Mouse (Mus musculus) heart, adult 11 months (tissue): Measurements from ENCODE around the gene Cdc25a.

Experiments
- DNase-seq: peaks from one replicate; pipeline ENCODE4 v3.0.0; 2022

The Cdc25a gene

DNA sequence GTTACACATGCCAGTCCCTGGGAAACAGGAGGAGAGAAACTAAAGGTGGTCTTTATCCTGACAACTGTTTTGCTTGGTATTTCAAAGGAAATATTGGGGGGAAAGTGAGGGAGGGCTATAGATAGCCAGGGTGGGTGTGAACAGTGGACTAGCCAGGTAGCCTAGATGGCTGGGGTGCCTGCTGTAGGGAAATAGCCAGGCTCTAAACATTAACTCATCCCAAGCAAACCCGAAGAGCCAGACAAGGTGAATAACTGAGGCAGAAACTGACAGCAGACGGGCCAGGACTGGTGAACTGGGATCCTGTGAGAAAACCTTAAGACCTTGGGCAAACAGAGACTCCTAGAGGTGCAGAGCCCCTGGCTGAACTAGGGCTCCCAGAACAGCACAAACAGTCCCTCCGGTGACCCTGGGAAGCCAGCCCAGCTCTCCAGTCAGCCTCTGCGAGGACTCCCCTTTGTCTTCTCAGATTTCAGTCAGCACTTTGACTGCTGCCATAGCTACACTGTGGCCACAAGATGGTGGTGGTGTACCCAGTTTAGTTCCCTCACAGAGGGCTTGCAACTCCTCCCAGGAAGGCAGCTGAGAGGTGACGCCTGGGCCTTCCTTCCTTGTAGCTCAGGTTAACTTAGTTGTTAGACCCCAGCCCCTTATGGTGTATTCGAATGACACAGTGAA, 19.2 kb downstream of the Cdc25a start:
- peak; percentile 97 for DNase-seq

DNA sequence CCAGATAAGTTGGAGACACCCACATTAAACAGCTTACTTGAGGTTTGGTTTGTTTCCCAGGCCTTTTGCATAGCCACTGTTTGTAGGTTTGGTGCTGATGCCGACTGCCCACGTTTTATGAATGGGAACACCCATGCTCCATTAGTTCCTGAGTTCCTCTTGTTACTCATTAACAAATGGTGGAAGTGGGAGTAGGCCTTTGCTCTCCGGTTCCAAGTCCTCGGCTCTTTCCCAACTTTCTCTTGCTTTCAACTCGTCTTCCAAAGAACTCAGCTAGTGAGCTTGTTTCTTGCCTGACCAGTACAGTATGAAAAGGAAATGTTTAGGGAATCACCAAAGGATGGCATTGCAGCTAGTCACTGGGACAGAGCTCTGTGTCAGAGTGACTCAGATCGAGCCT, 20.2 kb downstream of the Cdc25a start:
- peak; percentile 96 for DNase-seq

DNA sequence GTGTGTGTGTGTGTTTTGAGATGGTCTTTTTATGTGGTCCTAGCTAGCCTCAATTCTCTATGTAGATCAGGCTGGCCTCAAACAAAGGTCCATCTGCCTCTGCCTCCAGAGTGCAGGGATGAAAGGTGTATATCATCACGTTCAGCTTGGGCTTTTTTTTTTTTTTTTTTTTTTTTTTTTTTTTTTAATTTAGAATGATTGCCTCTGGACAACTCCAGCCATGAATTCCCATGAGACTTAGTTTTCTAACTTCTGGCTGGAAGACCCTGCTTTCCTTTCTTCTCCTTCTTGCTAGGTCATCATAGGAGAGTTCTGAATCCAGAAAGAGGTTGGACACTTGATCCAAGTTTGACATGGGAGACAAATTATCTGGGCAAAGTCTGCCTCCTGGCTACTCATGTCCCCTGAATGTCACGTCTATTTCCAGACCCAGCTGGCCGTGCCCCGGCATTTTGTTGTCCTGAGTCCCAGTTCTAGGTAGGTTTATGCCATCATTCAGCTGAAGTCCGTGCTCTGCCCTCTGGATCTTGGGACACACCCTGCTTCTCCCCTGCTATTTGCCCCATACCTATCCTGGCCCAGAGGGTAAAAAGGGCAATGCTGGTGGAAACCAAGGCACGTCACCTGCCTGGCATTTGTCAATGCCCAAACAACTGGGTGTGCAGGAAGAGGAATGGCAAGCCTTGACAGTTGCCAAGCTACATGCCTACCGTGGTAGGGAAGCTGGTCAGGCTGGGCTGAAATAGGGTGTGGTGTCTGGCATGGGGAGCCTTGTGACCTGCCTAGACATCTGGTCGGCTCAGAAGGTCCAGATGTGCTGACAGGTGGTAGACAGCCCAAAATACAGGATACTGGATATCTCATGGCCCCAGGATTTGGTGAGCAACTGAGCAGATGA, 21.1 kb downstream of the Cdc25a start:
- peak; percentile 96 for DNase-seq

DNA sequence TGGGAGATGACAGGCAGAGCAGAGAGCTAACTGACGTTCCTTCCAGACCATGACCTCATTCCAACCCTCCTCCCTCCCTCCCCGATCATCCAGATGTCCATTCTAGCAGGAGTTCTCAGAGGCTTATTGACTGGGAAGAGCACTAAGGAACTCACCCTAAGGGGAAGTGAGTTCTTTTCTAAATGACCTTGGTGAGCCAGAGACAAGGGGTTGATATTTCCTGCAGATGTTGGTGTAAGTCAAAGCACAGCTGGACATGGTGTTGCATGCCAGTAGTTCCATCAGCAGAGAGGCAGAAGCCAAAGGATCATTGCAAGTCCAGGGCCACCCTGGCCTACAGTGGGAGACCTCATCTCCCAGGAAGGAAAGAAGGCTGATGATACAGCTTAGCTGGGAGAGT, 22.6 kb downstream of the Cdc25a start:
- peak; percentile 97 for DNase-seq

DNA sequence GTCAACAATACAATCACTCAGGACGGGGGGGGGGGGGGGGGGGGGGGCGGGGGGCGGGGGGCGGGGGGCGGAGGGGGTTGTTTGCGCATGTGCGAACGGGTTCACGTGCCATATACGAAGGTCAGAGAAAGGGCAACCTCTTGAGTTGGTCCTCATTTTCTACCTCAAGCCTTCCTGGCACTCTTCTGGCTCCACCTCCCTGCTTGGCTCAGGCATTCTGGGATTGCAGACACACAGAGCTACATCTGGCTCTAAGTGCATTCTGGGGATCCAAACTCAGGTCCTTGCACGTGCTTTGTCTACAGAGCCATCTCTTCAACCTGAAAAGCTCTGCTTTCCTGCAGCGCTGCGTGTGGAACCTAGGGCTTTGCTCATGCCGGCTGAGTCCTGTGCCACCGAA, 24.0 kb downstream of the Cdc25a start:
- no peak for DNase-seq

DNA sequence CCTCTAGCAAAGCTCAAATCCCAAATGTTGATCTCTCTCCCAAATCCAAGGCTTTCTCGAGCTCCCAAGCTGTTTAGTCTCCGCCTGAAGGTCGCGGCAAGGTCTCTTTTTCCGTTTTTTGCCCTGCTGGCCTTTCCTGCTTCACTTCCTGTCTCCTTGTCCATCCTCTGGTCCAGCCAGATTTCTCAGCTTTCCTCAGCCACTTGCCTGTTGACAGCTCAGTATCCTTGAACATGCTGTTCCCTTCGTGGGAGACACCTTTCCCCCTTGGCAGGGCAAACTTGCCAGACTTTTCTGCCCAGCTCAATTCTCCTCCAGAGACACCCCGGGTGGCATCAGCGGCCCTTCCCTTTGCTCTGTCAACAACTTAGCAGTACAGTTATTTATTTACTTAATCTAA, 24.4 kb downstream of the Cdc25a start:
- DNase-seq, result peak; percentile 96

DNA sequence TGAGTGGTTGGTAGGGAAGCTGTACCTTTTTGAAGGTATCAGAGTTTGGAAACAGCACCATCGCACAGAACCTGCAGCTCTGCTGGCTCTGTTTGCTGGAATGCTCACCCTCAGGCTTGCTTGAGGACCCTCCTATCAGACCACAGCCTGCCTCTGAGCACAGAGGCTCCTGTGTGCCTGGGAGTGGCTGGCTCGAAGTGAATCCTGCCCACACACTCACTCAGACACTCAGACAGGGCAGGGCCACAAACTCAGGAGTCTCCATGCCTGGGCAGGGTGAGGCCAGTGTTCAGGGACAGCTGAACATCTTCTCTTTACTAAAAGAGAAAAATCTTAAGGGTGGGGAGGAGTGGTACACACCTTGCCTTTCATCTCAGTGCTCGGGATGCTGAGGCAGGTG, 25.2 kb downstream of the Cdc25a start:
- no peak for DNase-seq

DNA sequence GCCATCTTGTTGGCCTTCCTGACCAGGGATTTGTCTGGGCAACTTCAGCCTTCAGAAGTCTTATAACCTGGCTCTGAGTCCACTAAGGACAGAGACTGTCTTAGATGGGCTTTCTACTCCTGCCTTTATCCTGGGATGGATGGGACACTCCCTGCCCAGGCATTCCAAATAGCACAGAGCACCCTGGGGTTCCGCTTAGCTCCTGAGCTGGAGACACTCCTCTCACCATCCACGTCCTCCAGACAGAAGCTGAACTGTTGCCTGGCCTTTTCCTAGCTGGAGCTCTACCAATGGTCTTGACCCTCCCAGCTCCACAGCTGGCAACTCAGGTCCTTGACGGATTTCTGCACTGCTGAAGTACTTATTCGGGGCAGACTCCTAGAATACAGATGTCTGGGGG, 26.9 kb downstream of the Cdc25a start:
- DNase-seq, result peak; percentile 89

DNA sequence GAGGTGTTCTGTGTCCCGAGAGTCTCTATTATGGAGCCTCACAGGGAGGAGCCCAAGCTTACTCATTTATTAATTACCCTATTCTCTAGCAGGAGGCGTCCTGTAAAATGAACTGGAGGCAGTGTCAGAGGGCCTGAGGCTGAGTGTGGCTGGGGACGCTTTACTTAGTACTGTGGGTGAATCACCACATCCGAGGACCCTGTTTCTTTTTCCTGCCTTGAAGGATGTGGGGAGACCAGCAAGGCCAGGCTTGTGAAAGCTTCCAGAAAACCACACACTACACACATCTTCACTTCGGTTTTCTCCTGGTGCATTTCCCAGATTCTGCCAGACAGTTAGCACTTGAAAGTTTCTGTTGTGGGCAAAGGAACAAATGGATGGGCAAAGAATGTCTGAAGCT, 27.4 kb downstream of the Cdc25a start:
- DNase-seq, result no peak

DNA sequence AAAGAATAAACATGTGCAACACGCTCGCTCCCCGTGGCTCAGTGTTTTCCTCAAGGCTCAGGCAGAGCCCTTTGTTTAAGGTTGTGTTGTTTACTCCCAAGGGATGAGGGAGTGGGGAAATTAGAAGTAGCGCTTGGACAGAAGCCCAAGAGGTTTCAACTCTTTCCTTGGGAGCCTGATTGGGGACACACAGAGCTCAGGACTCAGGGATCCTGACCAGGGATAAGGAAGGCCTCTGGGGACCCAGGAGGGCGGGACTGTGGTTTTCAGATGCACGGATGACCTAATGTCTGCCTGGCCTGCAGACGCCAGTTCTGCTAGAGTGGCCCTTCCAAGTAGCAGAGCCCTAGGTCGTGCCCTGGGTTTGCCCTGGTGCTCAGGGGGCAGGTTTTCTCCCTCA, 31.9 kb downstream of the Cdc25a start:
- DNase-seq, result peak; percentile 99

DNA sequence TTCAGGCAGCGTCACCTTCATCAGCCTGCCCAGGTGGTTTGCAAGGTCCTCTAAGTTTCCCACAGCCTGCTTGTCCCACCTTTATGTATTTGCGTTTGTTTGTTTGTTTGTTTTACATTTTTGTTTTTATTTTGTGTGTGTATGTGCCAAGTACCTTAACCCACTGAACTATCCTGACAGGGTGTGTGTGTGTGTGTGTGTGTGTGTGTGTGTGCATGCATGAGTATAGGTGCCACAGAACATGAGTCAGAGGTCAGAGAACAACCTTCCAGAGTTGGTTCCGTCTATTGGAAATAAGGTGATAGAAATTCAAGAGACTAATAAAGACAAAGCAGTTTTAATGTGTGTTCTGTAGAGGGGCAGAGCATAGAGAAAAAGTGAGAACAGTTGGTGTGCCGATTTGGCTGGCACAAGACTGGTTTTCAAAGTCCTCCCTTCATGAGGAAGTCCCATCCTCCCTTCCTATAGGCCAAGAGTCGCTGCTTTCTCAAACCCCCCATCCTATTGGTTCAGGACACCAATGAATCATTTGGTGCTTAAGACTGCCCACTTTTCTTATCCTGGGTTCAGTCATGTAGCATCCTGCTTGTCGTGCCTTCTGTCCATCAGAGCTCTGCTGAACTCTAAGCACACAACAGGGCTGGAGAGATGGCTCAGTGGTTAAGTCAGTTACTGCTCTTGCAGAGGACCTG, 32.5 kb downstream of the Cdc25a start:
- DNase-seq, result no peak

DNA sequence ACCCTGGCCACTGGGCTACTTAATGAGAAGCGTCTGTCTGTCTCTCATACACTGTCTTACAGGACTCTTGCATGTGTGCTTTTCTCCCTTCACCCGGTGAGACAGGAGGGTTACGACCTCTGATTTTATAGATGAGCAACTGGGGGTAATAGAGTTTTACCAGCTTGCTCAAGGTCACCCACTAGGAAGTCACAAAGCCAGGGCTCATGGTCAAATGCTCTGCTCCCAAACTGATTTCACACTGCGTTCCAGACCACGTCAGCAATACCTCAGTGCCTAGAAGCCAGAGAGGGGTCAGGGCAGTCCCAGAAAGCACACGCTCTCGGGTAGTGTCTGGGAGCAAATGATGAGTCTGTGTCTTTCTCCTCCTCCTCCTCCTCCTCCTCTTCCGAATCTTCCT, 33.7 kb downstream of the Cdc25a start:
- no peak for DNase-seq

DNA sequence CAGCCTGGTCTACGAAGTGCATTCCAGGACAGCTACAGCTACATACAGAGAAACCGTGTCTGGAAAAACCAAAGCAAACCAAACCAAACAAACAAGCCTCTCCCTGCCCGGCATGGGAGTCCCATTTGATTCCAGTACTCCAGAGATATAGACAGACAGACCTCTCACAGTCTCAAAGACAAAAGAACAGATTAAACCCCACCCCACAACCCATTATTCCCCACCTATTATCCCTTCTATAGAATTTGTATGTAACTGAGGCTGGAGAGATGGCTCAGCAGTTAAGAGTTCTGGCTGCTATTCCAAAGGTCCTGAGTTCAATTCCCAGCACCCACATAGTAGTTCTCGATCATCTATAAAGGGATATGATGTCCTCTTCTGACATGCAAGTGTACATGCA, 34.5 kb downstream of the Cdc25a start:
- no peak for DNase-seq

DNA sequence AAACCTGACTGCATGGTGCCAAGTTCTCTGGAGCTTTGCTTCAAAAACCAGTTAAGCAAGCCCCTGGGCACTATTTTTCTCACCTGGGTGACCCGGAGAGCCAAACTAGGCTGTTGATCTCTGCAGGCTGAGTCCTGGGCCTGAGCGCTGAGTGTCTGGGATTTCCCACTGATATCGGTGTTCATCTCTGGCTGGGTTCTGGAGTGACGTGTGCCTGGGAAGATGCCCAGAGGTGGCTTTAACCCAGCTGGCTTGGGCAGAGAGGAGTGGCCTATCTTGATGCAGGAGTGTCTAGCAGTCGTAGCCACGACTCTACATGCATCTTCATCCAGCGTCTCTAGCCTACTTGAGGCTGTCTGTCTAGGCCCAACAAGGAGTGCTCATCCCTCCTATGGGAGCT, 36.4 kb downstream of the Cdc25a start:
- peak; percentile 92 for DNase-seq

DNA sequence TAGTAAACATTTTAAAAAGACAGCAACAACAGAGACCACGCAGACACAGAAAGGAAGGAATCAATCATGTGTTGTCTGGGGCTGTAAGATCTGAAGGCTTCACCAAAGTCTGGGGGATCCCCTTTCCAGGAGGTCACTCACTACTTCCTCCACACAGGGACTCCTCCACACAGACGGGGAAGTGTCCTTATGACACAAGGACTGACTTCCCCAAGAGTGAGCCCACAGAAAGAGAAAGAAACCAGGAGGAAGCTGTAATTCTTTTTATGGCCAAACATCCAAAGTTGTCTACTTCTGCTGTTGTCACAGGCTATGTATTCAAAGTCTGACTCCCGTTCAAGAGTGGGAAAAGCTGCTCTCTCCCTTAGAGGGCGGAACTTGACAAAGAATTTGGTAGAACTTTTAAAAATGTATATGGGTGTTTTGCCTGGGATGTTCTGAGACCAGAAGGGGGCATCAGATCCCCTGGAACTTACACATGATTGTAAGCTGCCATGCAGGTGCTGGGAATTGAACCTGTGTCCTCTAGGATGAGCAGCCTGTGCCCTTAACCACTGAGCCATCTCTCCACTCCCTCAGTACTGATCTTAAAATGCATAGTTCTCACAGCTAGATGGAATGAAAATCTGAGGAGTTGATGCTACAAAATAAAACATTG, 39.0 kb downstream of the Cdc25a start:
- DNase-seq, result peak; percentile 96

DNA sequence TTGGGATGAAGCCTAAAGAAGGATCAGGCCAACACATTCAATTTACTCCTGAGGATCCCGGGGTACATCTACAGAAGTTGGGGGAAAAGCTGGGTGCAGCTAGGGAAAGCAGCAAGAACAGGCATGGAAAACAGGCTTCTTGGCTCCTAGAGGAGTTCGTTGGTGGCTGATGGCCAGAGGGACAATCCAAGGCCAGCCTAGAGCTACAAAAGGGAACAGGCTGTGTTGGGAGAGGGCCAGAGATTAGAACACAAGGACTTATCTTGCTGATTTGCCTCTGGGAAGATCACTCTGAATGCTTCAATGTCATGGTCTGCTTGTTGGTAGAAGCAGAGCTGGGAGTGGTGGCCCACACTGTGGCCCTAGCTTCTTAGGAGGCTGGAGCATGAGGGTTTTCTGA, 42.6 kb downstream of the Cdc25a start:
- DNase-seq, result peak; percentile 94

DNA sequence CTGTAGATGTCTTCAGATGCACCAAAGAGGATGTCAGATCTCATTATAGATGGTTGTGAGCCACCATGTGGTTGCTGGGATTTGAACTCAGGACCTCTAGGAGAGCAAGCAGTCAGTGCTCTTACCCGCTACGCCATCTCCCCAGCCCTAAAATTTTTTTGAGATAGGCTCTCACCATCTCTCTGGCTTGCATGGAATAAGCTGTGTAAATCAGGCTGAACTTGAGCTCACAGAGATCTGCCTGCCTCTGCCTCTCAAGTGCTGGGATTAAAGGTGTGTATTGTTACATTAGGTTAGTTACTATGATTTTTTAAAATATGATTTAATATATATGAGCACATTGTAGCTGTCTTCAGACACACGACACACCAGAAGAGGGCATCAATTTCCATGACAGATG, 53.8 kb downstream of the Cdc25a start:
- peak; percentile 60 for DNase-seq

DNA sequence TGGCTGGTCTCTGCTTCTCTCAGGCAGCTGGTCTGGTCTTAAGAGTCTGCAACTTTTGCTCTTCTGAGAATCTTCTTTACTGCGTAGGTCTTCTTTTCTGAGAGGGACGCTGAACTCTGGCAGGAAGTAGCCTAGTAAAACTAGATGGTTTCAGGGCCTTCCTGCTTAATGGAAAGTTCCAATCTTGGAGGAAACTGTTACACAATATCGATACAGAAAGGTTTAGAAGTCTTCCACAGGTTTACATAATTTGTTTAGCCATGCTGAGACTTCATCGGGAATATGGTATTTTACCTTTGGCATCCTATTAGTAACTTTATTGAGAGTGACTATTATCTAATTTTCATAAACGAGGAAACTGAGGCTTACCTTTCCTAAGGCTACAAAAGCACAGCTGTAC, 54.7 kb downstream of the Cdc25a start:
- no peak for DNase-seq

DNA sequence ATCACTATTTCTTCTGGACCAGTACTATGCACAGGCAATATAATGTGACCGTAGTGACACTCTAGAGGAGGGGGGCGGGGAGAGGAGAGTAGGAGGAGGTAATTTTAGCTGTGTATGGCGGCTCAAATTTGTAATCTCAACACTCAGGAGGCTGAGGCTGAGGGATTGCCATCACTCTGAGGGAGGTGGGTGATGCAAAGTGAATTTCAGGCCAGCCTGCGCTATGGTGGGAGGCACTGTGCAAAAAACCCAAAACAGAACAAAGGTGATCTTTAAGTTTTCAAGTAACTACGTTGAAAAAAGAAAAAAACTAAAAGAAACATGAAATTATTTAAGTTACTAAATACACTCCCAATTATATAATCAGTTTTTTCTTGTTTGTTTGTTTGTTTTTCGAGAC, 55.4 kb downstream of the Cdc25a start:
- peak; percentile 85 for DNase-seq

DNA sequence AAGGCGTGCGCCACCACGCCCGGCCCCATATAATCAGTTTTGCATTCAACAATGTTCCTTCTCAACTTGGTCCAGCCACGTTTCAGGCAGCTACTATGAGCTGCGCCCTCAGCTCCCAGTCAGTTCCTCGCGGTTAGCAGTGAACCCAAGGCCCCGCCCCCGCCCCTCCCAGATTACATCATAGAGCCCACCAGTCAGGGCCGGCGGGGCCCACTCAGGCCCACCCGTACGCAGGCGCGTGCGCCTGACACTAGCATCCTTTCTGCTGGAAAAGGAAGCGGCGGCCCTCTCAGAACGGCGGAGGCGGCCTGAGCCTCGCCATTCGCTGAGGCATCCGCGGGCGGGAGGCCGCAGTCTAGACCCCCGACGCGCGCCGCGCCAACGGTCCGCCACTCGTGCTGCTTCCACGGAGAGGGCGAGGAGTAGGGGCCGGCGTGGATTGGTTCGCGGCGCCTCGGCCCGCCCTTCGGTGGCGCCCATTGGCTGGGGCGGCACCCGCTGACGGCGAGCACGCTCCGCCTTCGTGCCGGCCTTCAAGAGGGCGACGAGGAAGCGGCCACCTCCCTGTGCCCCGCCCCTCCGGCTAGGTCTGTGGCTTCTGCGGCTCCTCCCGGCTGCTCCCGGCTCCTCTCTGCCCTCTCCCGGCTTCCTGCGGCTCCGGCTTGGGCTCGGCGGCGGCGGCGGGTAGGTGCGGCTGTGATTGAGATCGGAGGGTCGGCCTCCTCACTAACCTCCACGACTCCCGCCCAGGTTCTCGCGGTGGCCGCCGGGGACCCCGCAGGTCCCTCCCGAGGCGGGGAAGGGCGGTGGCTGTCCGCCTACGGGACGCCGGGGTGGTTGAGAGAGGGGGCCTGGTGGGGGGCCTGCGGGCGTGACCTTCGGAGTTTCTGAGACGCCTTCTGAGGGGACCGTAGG, 56.1 kb downstream of the Cdc25a start, which contains the start of gene Map4:
Gene Map4, plus strand, starts transcription at position 204 of the 915 bp plus-strand sequence.
- DNase-seq, result peak; percentile 100

DNA sequence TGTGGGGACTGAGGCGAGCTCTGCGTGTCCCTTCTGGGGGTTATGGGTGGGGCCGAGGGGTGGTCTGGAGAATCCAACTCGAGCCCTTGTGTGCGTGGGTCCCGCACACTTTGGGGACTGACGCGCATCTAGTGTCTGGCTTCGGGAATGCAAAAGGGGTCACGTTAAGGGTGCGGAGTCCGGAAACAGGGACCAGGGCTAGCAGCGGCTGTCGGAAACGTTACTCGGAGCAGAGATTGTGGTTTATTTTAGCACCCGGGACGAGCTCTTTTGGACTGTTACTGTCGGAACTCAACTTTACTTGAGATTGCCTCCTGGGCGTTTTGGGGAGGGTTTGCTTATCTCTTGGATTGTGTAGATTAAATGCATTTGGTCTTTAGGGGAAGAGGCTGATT, 57.0 kb downstream of the Cdc25a start:
- peak; percentile 97 for DNase-seq

DNA sequence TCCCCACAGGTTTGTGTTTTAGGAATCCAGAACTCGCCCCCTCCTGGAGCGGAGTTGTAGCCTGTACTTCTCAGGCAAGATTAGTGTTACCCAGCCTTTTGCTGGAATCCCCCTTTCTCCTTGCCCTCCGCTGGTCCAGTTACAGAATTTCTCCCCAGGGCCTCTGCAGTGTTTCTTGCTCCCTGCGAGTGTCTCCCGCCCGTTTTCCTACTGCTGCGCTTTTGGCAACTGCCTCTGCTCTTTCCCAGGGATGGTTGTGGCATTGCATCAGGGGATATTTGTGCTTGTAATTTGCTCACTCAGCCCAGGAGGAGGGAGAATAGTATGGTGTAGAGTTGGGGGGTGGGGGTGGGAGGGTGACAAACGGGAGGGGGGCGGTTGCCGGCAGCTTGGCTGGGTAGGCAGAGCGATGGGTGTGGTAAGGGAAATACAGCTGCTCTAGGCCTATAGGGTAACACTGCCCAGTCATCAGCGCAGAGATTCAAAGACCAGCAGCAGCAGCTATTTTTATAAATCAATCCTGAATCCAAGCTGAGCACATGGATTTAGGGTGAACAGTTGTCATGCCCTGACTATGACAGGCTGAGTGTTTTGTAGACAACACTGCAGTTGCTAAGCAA, 57.5 kb downstream of the Cdc25a start:
- peak; percentile 97 for DNase-seq
